Mouse (Mus musculus): ENCODE data around the gene Ext2. TPM values are rescaled to one million over a fixed set of nuclear protein-coding genes. Genes with fewer than 3 reads are reported as not detected.

Gene Ext2
- polyA plus RNA-seq, 1 experiment from 2014 or later: 76.0 TPM

DNA sequence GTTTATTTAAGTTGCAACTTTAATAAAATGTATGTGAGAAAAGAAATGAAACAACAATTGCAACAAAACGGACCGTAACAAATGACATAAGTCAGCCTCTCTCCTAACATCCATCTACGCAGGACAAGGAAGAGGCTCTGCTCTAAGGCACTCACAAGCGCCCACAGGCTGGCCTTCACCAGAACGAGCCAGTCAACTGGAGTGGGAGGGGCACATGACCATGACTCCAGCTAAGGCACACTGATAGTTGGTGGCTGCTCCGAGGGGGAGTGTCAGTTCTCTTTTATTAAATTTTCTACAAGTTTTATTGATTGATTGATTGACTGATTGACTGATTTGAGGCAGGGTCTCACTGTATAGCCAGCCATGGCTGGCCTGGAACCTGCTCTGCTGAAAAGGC lies 52.5 kb downstream of the Ext2 start:
- WGBS: 88% methylated on average over 6 of the region's 6 CpGs
- Histone ChIP-seq H3K27me3 (replicated peaks; ENCODE audit: low read depth, poor library complexity, severe bottlenecking) (no peaks in the 10 kb centered on the region; the same call in 1 of the 2 replicates), H3K4me1 (peaks cover 53% of the 10 kb centered on the region), H3K4me3 (no peak overlapping the region), H3K36me3 (replicated peaks) (peaks cover 14% of the 10 kb centered on the region), H3K27ac (replicated peaks) (no peak overlapping the region), H3K9me3 (no peaks in the 10 kb centered on the region)
- no peak for DNase-seq (ENCODE audit: low spot score)

DNA sequence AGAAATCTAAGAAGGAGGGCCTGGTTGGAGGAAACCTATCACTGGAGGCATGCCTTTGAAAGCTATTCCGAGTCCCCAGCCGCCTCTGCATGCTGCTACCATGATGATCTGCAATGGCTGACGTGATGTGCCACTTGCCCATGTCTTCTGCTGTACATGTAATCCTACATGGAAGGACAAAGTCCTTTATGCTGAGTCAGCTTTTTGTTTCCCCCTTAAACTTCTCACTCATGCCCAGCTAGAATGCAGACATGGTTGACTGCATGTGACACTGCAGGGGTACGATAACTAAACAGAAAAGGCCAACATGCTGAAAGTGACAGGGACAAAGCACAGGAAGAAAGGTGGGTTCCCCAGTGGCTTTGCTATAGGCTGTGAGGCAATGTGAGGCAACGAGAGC lies 56.6 kb downstream of the Ext2 start:
- WGBS: 87% methylated on average over 5 of the region's 5 CpGs
- H3K4me3 ChIP-seq: no peak overlapping the region
- peaks cover 32% of the 10 kb centered on the region for H3K36me3 ChIP-seq (replicated peaks)
- no peaks in the 10 kb centered on the region for H3K27me3 ChIP-seq (replicated peaks; ENCODE audit: low read depth, poor library complexity, severe bottlenecking)
- H3K9me3 ChIP-seq: no peaks in the 10 kb centered on the region
- peaks cover 12% of the 10 kb centered on the region for H3K4me1 ChIP-seq
- no peak for DNase-seq (ENCODE audit: low spot score)
- no peak overlapping the region for H3K27ac ChIP-seq (replicated peaks)

DNA sequence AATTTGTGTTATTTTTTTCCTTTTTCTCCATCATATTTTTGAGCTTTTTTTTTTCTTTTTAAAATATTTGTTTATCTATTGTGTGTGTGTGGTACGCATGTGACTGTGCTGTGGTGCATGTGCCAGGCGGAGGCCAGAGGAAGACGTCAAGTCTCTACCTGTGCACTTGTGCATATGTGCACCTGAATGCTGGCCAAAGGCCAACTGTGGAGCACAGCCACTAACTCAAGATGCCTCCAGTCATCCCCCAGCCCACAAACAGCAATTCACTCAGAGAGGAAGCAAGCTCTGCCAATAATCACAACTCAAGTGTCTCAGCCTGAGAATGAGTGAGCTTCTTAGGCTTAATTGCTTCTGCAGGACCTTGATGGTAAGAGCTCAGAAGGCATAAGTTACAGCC lies 58.2 kb downstream of the Ext2 start:
- H3K36me3 ChIP-seq (replicated peaks): peaks cover 36% of the 10 kb centered on the region
- DNase-seq (ENCODE audit: low spot score): no peak
- H3K4me1 ChIP-seq: peaks cover 13% of the 10 kb centered on the region
- no peaks in the 10 kb centered on the region for H3K27me3 ChIP-seq (replicated peaks; ENCODE audit: low read depth, poor library complexity, severe bottlenecking)
- 94% methylated on average over 3 of the region's 3 CpGs for WGBS
- no peak overlapping the region for H3K27ac ChIP-seq (replicated peaks)
- no peaks in the 10 kb centered on the region for H3K9me3 ChIP-seq
- H3K4me3 ChIP-seq: no peak overlapping the region

DNA sequence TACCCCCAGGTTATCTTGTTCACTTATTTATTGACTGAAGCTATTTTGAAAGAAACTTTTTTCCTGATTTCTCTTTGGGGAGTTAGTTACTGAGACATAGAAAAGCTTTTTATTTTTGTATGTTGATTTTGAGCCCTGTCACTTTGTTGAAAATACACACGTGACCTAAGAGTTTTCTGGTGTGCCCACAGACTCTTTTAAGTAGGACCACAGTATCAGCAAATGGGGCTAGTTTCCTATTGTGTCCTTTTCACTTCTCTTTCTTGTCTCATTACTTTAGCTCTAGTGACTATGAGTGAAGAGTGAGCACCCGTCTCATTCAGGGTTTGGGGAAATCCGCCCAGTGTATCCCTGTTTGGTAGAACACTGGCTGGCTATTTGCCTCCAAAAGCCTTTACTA lies 62.0 kb downstream of the Ext2 start:
- Histone ChIP-seq H3K4me3 (no peak overlapping the region), H3K4me1 (peaks cover 13% of the 10 kb centered on the region), H3K27ac (replicated peaks) (no peak overlapping the region), H3K27me3 (replicated peaks; ENCODE audit: low read depth, poor library complexity, severe bottlenecking) (no peaks in the 10 kb centered on the region), H3K36me3 (replicated peaks) (peaks cover 24% of the 10 kb centered on the region), H3K9me3 (no peaks in the 10 kb centered on the region)
- no peak for DNase-seq (ENCODE audit: low spot score)
- 77% methylated on average over 3 of the region's 3 CpGs for WGBS

DNA sequence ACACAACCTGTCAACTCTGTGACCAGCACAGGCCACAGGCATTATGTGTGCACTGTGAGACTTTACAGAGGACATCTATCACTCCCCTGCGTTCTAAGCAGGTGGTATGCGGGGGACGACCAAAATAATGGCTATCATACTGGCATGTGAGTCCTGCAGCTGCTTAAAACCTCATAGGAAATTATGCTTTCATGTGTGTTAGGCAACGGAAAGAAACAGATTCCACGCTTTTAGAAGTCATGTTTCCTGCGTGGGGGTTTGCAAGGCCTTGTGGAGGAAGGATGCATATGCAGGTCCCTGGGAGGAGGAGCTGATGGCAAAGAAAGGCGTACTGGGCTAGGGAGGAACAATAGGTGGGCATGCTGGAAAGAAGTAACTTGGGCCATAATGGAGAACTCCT lies 63.2 kb downstream of the Ext2 start:
- H3K27ac ChIP-seq (replicated peaks): no peak overlapping the region
- H3K27me3 ChIP-seq (replicated peaks; ENCODE audit: low read depth, poor library complexity, severe bottlenecking): no peaks in the 10 kb centered on the region
- H3K4me3 ChIP-seq: no peak overlapping the region
- H3K9me3 ChIP-seq: no peaks in the 10 kb centered on the region
- no peak for DNase-seq (ENCODE audit: low spot score)
- WGBS: 68% methylated on average over 7 of the region's 7 CpGs
- peaks cover 24% of the 10 kb centered on the region for H3K36me3 ChIP-seq (replicated peaks)
- peaks cover 22% of the 10 kb centered on the region for H3K4me1 ChIP-seq

DNA sequence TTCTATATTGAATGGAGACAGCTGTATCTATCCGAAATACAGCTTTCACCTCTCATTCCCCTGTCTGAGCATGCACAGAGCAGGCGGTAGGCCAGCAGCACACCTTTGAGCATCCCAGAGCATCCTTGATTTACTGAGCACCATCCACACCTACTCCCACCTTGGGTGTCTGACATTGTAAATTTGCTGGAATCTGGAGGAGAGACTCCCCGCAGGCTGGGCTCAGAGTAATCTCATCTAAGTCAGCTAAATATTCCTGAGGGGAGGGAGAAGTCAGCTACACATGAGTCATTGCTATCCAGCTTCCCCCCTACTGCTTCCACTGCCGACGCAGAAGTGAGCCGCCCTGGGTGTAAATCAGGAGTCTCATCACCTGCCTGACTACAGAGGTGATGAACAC lies 64.1 kb downstream of the Ext2 start:
- no peak overlapping the region for H3K4me3 ChIP-seq
- DNase-seq (ENCODE audit: low spot score): no peak
- WGBS: 74% methylated on average over 6 of the region's 6 CpGs
- H3K27me3 ChIP-seq (replicated peaks; ENCODE audit: low read depth, poor library complexity, severe bottlenecking): no peaks in the 10 kb centered on the region
- no peaks in the 10 kb centered on the region for H3K9me3 ChIP-seq
- H3K4me1 ChIP-seq: peaks cover 25% of the 10 kb centered on the region
- 0 out of 2 replicates have a peak overlapping the region, but pooled peaks have one; percentile 7 for H3K27ac ChIP-seq (replicated peaks)
- peaks cover 24% of the 10 kb centered on the region for H3K36me3 ChIP-seq (replicated peaks)

DNA sequence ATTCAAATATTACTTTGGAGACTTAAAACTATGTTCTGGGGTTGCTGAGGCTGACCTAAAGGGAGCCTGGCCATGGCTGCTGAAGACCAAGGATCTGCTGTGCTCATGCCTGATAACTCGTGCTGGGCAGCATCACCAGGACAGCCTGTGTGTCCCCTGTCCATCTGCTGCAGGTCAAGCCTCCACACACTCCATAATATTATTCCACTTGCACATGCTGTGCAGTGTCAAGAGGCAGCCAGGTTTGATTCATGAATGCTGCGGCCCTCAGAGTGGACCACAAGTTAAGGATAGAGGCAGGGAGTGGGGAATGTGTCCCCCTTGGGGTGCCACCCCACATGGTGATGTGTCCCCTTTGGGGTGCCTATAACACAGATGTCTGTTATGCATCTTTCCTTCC lies 68.0 kb downstream of the Ext2 start:
- 82% methylated on average over 2 of the region's 2 CpGs for WGBS
- no peak overlapping the region for H3K4me3 ChIP-seq

DNA sequence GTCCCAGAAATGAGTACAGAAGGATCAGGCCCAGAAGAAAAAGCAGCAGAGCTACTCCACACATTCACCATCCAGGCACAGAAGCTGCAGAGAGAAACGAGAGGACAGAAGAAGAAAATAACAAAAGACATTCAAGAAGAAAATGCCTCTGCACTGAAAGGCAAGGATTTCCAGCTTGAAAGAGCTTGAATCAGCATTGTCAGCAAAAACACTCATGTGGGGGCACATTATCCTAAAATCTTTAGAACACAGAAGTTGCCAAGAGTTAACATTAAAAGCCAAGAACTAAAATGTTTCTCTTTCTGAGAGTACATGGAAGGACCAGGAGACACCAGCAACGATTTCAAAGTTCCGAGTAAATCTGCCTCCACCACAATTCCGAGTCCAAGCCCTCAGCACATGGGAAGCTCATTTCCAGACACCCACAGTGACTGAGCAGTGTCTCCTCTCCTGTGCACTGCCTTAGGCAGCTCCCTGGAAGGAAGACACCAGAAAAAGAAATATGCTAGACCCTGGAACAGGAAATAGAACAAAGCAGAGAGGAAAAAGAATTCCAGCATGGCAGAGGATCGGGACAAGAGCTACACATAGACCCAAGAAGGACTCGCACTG lies 69.1 kb downstream of the Ext2 start:
- WGBS: 68% methylated on average over 6 of the region's 6 CpGs
- no peak for DNase-seq (ENCODE audit: low spot score)
- Histone ChIP-seq H3K36me3 (replicated peaks) (no peaks in the 10 kb centered on the region; the same call in 1 of the 2 replicates), H3K27me3 (replicated peaks; ENCODE audit: low read depth, poor library complexity, severe bottlenecking) (no peaks in the 10 kb centered on the region), H3K9me3 (no peaks in the 10 kb centered on the region), H3K4me1 (peaks cover 42% of the 10 kb centered on the region), H3K27ac (replicated peaks) (peak overlapping the region; percentile 70), H3K4me3 (no peak overlapping the region)

More for the DNA sequence above, 68.0 kb downstream of the Ext2 start:
- no peaks in the 10 kb centered on the region for H3K9me3 ChIP-seq
- H3K4me1 ChIP-seq: peaks cover 41% of the 10 kb centered on the region
- no peak for DNase-seq (ENCODE audit: low spot score)
- 0 out of 2 replicates have a peak overlapping the region, but pooled peaks have one; percentile 19 for H3K27ac ChIP-seq (replicated peaks)
- no peaks in the 10 kb centered on the region for H3K27me3 ChIP-seq (replicated peaks; ENCODE audit: low read depth, poor library complexity, severe bottlenecking)
- H3K36me3 ChIP-seq (replicated peaks): peaks cover under 1% of the 10 kb centered on the region; the same call in 1 of the 2 replicates

DNA sequence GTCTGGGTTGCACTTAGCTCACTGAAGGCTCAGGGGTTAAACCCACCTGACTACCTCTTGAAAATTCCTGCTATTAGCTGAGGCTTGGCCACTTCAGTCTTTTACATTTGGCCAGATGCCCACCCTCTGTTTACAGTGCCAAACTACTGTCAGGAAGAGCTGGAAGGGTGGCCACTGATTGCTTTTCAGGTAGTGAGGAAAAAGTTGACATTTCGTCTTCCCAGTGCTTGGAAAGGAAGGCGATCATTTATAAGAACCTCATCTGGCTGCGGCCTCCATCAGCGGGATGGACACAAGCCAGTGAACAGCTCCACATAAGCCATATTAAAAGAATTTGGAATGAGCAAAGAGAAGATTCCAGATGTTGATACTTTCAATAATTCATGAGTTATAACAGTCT lies 72.7 kb downstream of the Ext2 start:
- DNase-seq (ENCODE audit: low spot score): no peak
- Histone ChIP-seq H3K36me3 (replicated peaks) (no peaks in the 10 kb centered on the region; the same call in 1 of the 2 replicates), H3K27ac (replicated peaks) (0 out of 2 replicates have a peak overlapping the region, but pooled peaks have one; percentile 24), H3K9me3 (no peaks in the 10 kb centered on the region), H3K27me3 (replicated peaks; ENCODE audit: low read depth, poor library complexity, severe bottlenecking) (no peaks in the 10 kb centered on the region), H3K4me3 (no peak overlapping the region), H3K4me1 (peaks cover 68% of the 10 kb centered on the region)
- WGBS: 96% methylated on average over 4 of the region's 4 CpGs

DNA sequence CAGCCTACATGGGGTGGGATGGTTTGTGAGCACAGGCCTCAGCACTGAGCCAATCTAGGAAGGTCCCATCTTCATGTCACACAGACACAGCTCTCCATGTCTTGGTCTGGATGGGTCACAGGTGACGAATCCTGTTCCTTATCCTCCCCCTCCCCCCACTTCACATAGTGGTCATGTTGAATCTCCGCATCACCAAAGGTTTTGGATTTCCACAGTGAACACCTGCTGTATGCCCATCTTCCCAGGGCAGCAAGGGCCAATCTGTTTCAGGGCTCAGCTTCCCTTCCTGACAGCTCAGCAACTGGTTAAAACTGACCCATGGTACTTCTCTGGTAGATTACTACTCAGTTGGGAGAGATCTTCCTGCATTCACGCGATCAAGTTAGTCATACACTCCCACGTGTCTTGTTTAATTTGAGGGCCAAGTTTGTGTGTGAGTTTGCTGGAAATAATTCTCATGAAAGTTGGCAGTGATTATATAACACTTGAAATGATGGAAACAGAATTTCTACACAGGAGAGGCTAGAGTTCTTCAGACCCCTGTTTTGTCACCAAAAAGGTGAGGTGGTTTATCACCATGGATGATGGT lies 74.7 kb downstream of the Ext2 start:
- peaks cover 76% of the 10 kb centered on the region for H3K4me1 ChIP-seq

DNA sequence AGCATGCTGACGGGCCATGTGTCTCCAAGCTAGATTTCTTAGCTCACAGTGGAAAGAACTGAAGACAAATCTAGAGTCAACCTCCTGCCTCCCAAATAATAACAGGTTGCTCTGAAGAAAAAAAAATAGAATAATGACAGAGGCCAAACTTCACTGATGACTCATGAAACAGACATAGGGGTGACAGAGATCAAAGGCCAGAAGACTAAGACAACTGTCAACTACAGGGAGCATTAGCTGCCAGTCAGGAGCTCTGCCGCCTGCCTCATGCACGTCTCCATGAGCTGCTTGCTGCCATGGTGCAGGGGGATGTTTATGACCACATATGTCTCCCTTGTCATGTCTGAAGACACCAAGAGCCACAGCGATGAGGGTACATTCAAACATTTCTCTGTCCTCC lies 75.7 kb downstream of the Ext2 start:
- peaks cover 6% of the 10 kb centered on the region; the same call in 1 of the 2 replicates for H3K27me3 ChIP-seq (replicated peaks; ENCODE audit: low read depth, poor library complexity, severe bottlenecking)
- H3K9me3 ChIP-seq: no peaks in the 10 kb centered on the region
- no peaks in the 10 kb centered on the region; the same call in 1 of the 2 replicates for H3K36me3 ChIP-seq (replicated peaks)
- H3K4me3 ChIP-seq: no peak overlapping the region
- no peak for DNase-seq (ENCODE audit: low spot score)
- 63% methylated on average over 4 of the region's 4 CpGs for WGBS
- H3K4me1 ChIP-seq: peaks cover 84% of the 10 kb centered on the region
- peak overlapping the region; percentile 73 for H3K27ac ChIP-seq (replicated peaks)

More for the DNA sequence above, 74.7 kb downstream of the Ext2 start:
- WGBS: 92% methylated on average over 5 of the region's 5 CpGs
- Histone ChIP-seq H3K27ac (replicated peaks) (peak overlapping the region; percentile 73), H3K27me3 (replicated peaks; ENCODE audit: low read depth, poor library complexity, severe bottlenecking) (peaks cover 6% of the 10 kb centered on the region; the same call in 1 of the 2 replicates), H3K4me3 (no peak overlapping the region), H3K36me3 (replicated peaks) (no peaks in the 10 kb centered on the region; the same call in 1 of the 2 replicates), H3K9me3 (no peaks in the 10 kb centered on the region)
- no peak for DNase-seq (ENCODE audit: low spot score)

DNA sequence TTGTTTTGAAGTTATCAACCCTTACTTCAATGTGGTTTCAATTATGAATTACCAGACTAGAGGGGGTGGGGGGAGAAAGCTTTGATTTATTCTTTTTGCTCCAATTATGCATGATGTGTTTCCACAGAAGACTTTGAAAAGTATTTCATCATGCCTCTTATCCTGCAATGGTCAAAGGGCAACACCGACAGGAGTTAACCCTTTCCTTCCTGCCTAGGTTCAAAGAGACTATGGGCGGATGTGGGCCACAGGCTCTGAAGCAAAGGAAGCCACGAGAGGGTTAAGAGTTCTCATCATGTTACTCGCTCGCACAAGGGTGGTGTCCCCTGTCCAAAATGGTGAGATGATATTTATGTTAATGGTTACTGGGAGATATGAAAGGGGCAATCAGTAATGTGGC lies 76.2 kb downstream of the Ext2 start:
- no peak overlapping the region; the same call in 1 of the 2 replicates for H3K4me3 ChIP-seq
- H3K27ac ChIP-seq (replicated peaks): peak overlapping the region; percentile 80; the same call in 1 of the 2 replicates
- H3K9me3 ChIP-seq: no peaks in the 10 kb centered on the region
- peak; percentile 77 for DNase-seq (ENCODE audit: low spot score)
- H3K36me3 ChIP-seq (replicated peaks): no peaks in the 10 kb centered on the region; the same call in 1 of the 2 replicates
- peaks cover 87% of the 10 kb centered on the region for H3K4me1 ChIP-seq
- 46% methylated on average over 5 of the region's 5 CpGs for WGBS
- peaks cover 6% of the 10 kb centered on the region; the same call in 1 of the 2 replicates for H3K27me3 ChIP-seq (replicated peaks; ENCODE audit: low read depth, poor library complexity, severe bottlenecking)

DNA sequence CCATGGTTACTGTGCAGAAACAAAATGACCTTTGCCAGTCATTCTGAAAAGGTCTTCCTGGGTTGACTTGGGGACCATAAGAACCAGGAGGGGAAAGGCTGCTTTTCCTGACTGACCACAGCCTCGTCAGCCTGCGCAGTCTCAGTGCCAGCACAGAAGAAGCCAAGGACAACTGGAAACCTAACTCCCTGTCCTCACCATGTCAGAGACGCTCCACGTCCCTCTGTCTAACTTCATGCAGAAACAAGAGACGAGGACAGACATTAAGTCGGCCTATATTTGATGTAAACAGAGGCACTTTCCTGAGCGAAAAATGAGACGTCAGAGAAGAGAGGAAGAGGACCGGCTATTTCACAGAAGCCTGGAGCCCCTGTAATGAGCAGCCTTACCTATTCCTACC lies 76.6 kb downstream of the Ext2 start:
- 44% methylated on average over 9 of the region's 9 CpGs for WGBS
- Histone ChIP-seq H3K4me3 (no peak overlapping the region; the same call in 1 of the 2 replicates), H3K27ac (replicated peaks) (peak overlapping the region; percentile 80), H3K9me3 (no peaks in the 10 kb centered on the region), H3K27me3 (replicated peaks; ENCODE audit: low read depth, poor library complexity, severe bottlenecking) (peaks cover 6% of the 10 kb centered on the region; the same call in 1 of the 2 replicates), H3K36me3 (replicated peaks) (no peaks in the 10 kb centered on the region; the same call in 1 of the 2 replicates), H3K4me1 (peaks cover 86% of the 10 kb centered on the region)
- peak; percentile 41 for DNase-seq (ENCODE audit: low spot score)
